Mouse (Mus musculus): Measurements from ENCODE around the gene Eif2b2. TPM values are rescaled to one million over a fixed set of nuclear protein-coding genes. Genes with fewer than 3 reads are reported as not detected.
A peak's percentile ranks its signal among the peaks of the same experiment; 100 is the strongest.

The Eif2b2 gene
- polyA plus RNA-seq, 1 experiment from 2014 or later = 31.8 TPM

DNA sequence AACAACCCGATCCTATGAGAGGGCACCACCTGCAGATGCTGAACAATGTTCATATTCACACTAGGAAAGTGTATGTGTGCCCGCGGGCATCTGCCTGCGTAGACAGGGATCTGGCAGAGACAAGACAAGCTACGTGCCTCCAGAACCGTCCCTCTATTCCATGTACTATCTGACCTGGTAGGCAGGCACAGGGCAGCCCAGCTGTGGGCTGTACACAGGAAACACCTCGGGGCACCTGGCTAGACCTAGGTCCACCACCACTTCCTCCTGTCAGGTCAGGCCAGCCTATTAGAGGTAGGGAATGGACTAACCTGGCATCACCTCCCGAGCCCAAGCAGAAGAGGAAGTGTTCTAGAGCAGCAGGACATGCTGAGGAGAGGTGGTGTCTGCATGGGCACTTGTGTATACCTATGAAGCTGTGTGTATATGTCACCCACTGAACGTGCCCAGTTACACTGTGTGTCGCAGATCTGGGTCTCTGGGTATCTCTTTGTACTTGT lies 41.5 kb upstream of the Eif2b2 start, which contains the start of gene Pgf:
Gene Pgf (minus strand): TSS at position 51 of the 500 bp plus-strand sequence.
- H3K9me3 ChIP-seq (replicated peaks; ENCODE audit: control insufficient read depth, low read length) = no peaks in the 10 kb centered on the region
- H3K36me3 ChIP-seq (ENCODE audit: control insufficient read depth, insufficient read depth) = no peaks in the 10 kb centered on the region
- 54% methylated on average over 10 of the region's 10 CpGs for WGBS (ENCODE audit: insufficient replicate concordance)
- H3K27me3 ChIP-seq (ENCODE audit: control insufficient read depth, insufficient read depth, low read depth, low read length) = peaks cover 9% of the 10 kb centered on the region
- no peak for ATAC-seq (ENCODE audit: low read depth)
- H3K9ac ChIP-seq (ENCODE audit: low read depth, low read length) = 0 out of 2 replicates have a peak within 1 kb of the TSS, but pooled peaks have one; percentile 23
- H3K4me3 ChIP-seq (ENCODE audit: low read depth, low read length) = peak within 1 kb of the TSS; percentile 40
- H3K4me1 ChIP-seq (ENCODE audit: control insufficient read depth, low read depth, low read length) = peaks cover 7% of the 10 kb centered on the region
- no peak within 1 kb of the TSS for H3K27ac ChIP-seq (ENCODE audit: low read length)
- H3K4me2 ChIP-seq (ENCODE audit: low read depth, low read length) = peak within 1 kb of the TSS; percentile 63

- H3K27me3 ChIP-seq (ENCODE audit: control insufficient read depth, insufficient read depth, low read depth, low read length) = peaks cover 9% of the 10 kb centered on the region
These were observed 41.0 kb upstream of the Eif2b2 start for GRCm38 (mm10) chr12:85178294-85178693.

DNA sequence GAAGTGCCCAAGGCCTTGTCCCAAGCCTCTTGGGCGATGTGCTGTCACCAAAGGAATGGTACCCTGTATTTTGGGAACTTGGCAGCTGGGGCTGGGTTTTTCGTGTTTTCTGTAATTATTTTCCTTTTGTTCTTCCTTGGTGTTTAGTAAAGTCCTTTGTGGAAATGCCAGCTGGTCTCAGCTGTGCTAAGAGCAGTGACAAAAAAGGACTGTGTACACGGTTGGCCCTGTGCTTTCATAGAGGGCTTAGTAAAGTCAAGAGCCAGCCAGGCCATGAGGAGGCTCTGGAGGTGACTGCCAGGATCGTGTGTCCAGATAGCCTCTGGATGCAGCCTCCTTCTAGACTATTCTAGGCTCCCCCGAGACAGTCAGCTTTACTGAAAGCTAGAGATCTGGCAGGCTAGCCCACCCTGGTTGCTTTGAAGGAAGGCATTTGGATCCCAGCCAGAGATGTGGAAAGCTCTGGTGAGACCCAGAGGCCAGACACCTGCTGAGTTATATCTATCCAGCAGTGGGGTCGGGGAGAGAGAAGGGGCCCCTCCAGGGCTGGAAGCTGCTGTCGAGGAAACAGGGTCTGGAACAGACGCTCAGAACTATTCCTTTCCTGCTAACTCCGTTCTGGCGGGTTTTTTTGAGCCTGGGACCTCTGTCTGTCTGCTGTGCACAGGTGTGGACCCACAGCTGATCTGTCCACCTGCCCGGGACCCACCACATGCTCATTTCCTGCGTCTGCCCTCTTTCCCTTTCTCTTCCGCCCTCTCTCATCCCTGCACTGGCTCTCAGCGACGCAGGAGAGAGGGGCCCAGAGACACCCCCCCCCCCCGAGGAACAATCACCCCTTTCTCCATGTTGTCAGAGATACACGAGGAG lies 37.6 kb upstream of the Eif2b2 start:
- H3K4me3 ChIP-seq (ENCODE audit: low read depth, low read length) = no peak overlapping the region
- WGBS (ENCODE audit: insufficient replicate concordance) = 37% methylated on average over 17 of the region's 17 CpGs
- H3K9ac ChIP-seq (ENCODE audit: low read depth, low read length) = no peak overlapping the region
- H3K36me3 ChIP-seq (ENCODE audit: control insufficient read depth, insufficient read depth) = no peaks in the 10 kb centered on the region
- no peak for ATAC-seq (ENCODE audit: low read depth)
- no peaks in the 10 kb centered on the region for H3K9me3 ChIP-seq (replicated peaks; ENCODE audit: control insufficient read depth, low read length)
- no peak overlapping the region for H3K4me2 ChIP-seq (ENCODE audit: low read depth, low read length)
- H3K27ac ChIP-seq (ENCODE audit: low read length) = no peak overlapping the region
- H3K27me3 ChIP-seq (ENCODE audit: control insufficient read depth, insufficient read depth, low read depth, low read length) = peaks cover 3% of the 10 kb centered on the region
- peaks cover 7% of the 10 kb centered on the region for H3K4me1 ChIP-seq (ENCODE audit: control insufficient read depth, low read depth, low read length)

More at GRCm38 (mm10) chr12:85178294-85178693, 41.0 kb upstream of the Eif2b2 start:
- 62% methylated on average over 2 of the region's 2 CpGs for WGBS (ENCODE audit: insufficient replicate concordance)
- no peaks in the 10 kb centered on the region for H3K36me3 ChIP-seq (ENCODE audit: control insufficient read depth, insufficient read depth)
- H3K4me3 ChIP-seq (ENCODE audit: low read depth, low read length) = no peak overlapping the region
- H3K9ac ChIP-seq (ENCODE audit: low read depth, low read length) = no peak overlapping the region
- H3K4me2 ChIP-seq (ENCODE audit: low read depth, low read length) = no peak overlapping the region
- no peaks in the 10 kb centered on the region for H3K9me3 ChIP-seq (replicated peaks; ENCODE audit: control insufficient read depth, low read length)
- H3K27ac ChIP-seq (ENCODE audit: low read length) = no peak overlapping the region
- ATAC-seq (ENCODE audit: low read depth) = no peak
- peaks cover 7% of the 10 kb centered on the region for H3K4me1 ChIP-seq (ENCODE audit: control insufficient read depth, low read depth, low read length)

DNA sequence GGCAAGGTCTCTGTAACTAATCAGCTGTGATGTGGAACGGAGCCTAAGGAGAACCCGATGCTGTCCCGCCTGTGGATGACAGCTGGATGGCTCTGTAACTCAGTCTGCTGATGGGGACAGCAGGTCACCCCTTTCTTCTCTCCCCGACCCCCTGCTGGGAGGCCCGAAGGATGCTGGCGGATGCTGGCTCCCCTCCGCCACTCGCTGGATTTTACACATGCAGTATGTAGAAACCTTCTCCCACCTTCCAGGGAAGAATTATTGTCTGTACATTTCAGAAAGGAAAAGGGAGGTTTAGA lies 37.0 kb upstream of the Eif2b2 start:
- no peaks in the 10 kb centered on the region for H3K9me3 ChIP-seq (replicated peaks; ENCODE audit: control insufficient read depth, low read length)
- no peak overlapping the region for H3K27ac ChIP-seq (ENCODE audit: low read length)
- H3K9ac ChIP-seq (ENCODE audit: low read depth, low read length) = no peak overlapping the region
- ATAC-seq (ENCODE audit: low read depth) = no peak
- no peak overlapping the region for H3K4me2 ChIP-seq (ENCODE audit: low read depth, low read length)
- H3K4me3 ChIP-seq (ENCODE audit: low read depth, low read length) = no peak overlapping the region
- peaks cover 2% of the 10 kb centered on the region for H3K4me1 ChIP-seq (ENCODE audit: control insufficient read depth, low read depth, low read length)
- no peaks in the 10 kb centered on the region for H3K36me3 ChIP-seq (ENCODE audit: control insufficient read depth, insufficient read depth)
- H3K27me3 ChIP-seq (ENCODE audit: control insufficient read depth, insufficient read depth, low read depth, low read length) = peaks cover 3% of the 10 kb centered on the region; the same call in 1 of the 2 replicates
- WGBS (ENCODE audit: insufficient replicate concordance) = 32% methylated on average over 8 of the region's 8 CpGs

GRCm38 (mm10) chr12:85182898-85183297 lies 36.4 kb upstream of the Eif2b2 start:
- H3K9me3 ChIP-seq (replicated peaks; ENCODE audit: control insufficient read depth, low read length) = no peaks in the 10 kb centered on the region
- WGBS (ENCODE audit: insufficient replicate concordance) = 42% methylated on average over 5 of the region's 5 CpGs
- no peak overlapping the region for H3K4me3 ChIP-seq (ENCODE audit: low read depth, low read length)
- H3K27ac ChIP-seq (ENCODE audit: low read length) = no peak overlapping the region
- H3K4me2 ChIP-seq (ENCODE audit: low read depth, low read length) = no peak overlapping the region
- no peaks in the 10 kb centered on the region for H3K4me1 ChIP-seq (ENCODE audit: control insufficient read depth, low read depth, low read length)
- H3K9ac ChIP-seq (ENCODE audit: low read depth, low read length) = no peak overlapping the region
- no peak for ATAC-seq (ENCODE audit: low read depth)
- no peaks in the 10 kb centered on the region for H3K36me3 ChIP-seq (ENCODE audit: control insufficient read depth, insufficient read depth)
- H3K27me3 ChIP-seq (ENCODE audit: control insufficient read depth, insufficient read depth, low read depth, low read length) = peaks cover 3% of the 10 kb centered on the region; the same call in 1 of the 2 replicates

GRCm38 (mm10) chr12:85184118-85184517 lies 35.2 kb upstream of the Eif2b2 start:
- no peaks in the 10 kb centered on the region for H3K36me3 ChIP-seq (ENCODE audit: control insufficient read depth, insufficient read depth)
- no peaks in the 10 kb centered on the region for H3K4me1 ChIP-seq (ENCODE audit: control insufficient read depth, low read depth, low read length)
- no peak overlapping the region for H3K27ac ChIP-seq (ENCODE audit: low read length)
- no peaks in the 10 kb centered on the region for H3K9me3 ChIP-seq (replicated peaks; ENCODE audit: control insufficient read depth, low read length)
- no peak overlapping the region for H3K4me2 ChIP-seq (ENCODE audit: low read depth, low read length)
- peaks cover 3% of the 10 kb centered on the region; the same call in 1 of the 2 replicates for H3K27me3 ChIP-seq (ENCODE audit: control insufficient read depth, insufficient read depth, low read depth, low read length)
- H3K4me3 ChIP-seq (ENCODE audit: low read depth, low read length) = no peak overlapping the region
- no peak for ATAC-seq (ENCODE audit: low read depth)
- 60% methylated on average over 5 of the region's 5 CpGs for WGBS (ENCODE audit: insufficient replicate concordance)
- H3K9ac ChIP-seq (ENCODE audit: low read depth, low read length) = no peak overlapping the region

- no peak overlapping the region for H3K4me3 ChIP-seq (ENCODE audit: low read depth, low read length)
- H3K4me2 ChIP-seq (ENCODE audit: low read depth, low read length) = no peak overlapping the region
- H3K27me3 ChIP-seq (ENCODE audit: control insufficient read depth, insufficient read depth, low read depth, low read length) = peaks cover 3% of the 10 kb centered on the region; the same call in 1 of the 2 replicates
- no peaks in the 10 kb centered on the region for H3K9me3 ChIP-seq (replicated peaks; ENCODE audit: control insufficient read depth, low read length)
- H3K4me1 ChIP-seq (ENCODE audit: control insufficient read depth, low read depth, low read length) = no peaks in the 10 kb centered on the region
- no peak overlapping the region for H3K9ac ChIP-seq (ENCODE audit: low read depth, low read length)
- WGBS (ENCODE audit: insufficient replicate concordance) = 53% methylated on average over 8 of the region's 8 CpGs
- H3K27ac ChIP-seq (ENCODE audit: low read length) = no peak overlapping the region
- no peaks in the 10 kb centered on the region for H3K36me3 ChIP-seq (ENCODE audit: control insufficient read depth, insufficient read depth)
- no peak for ATAC-seq (ENCODE audit: low read depth)
These were observed 33.5 kb upstream of the Eif2b2 start for GRCm38 (mm10) chr12:85185810-85186209.

DNA sequence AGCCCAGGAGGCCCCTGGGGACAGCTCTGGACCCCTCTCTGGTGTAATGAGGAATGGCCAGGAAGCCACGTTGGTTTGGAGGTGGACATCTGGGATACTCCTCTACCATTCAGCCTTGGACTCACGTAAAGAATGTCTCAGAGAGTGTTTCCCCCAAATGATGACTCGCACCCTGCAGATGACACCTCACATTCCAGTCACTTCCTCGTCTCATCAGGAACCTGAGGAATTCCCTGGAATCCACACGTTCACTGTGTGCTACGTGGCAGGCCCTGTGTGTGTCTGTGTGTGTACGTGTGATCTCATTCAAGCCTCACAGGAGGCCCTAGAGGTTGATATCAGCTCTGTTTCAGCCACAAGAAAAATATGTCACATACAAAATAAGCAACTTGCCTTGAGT lies 32.9 kb upstream of the Eif2b2 start:
- Histone ChIP-seq H3K4me2 (ENCODE audit: low read depth, low read length) (no peak overlapping the region), H3K4me1 (ENCODE audit: control insufficient read depth, low read depth, low read length) (no peaks in the 10 kb centered on the region), H3K4me3 (ENCODE audit: low read depth, low read length) (no peak overlapping the region), H3K27ac (ENCODE audit: low read length) (no peak overlapping the region), H3K27me3 (ENCODE audit: control insufficient read depth, insufficient read depth, low read depth, low read length) (peaks cover 3% of the 10 kb centered on the region; the same call in 1 of the 2 replicates), H3K9me3 (replicated peaks; ENCODE audit: control insufficient read depth, low read length) (no peaks in the 10 kb centered on the region), H3K9ac (ENCODE audit: low read depth, low read length) (no peak overlapping the region), H3K36me3 (ENCODE audit: control insufficient read depth, insufficient read depth) (no peaks in the 10 kb centered on the region)
- WGBS (ENCODE audit: insufficient replicate concordance) = 50% methylated on average over 7 of the region's 7 CpGs
- ATAC-seq (ENCODE audit: low read depth) = no peak

DNA sequence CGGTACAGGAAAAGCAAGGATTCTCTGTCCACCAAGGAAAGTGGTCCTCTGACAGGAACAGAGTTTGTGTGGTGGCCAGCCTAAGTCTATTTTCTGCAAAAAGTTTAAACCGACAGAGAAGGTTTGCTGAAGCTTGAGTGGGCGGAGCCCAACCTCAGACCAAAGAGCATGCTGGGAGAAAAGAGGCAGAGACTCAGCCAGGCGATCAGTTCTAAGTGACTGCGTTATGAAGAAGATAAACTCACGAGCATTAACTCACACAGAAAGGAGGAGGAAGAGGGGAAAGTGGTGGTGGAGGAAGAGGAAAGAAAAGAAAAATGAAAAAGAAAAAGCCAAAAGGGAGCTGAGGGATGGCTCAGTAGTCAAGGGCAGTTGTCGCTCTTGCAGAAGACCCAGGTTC lies 29.0 kb upstream of the Eif2b2 start:
- H3K4me1 ChIP-seq (ENCODE audit: control insufficient read depth, low read depth, low read length) = no peaks in the 10 kb centered on the region
- H3K36me3 ChIP-seq (ENCODE audit: control insufficient read depth, insufficient read depth) = no peaks in the 10 kb centered on the region
- 61% methylated on average over 7 of the region's 7 CpGs for WGBS (ENCODE audit: insufficient replicate concordance)
- no peak for ATAC-seq (ENCODE audit: low read depth)
- H3K9ac ChIP-seq (ENCODE audit: low read depth, low read length) = no peak overlapping the region
- no peak overlapping the region for H3K4me2 ChIP-seq (ENCODE audit: low read depth, low read length)
- H3K4me3 ChIP-seq (ENCODE audit: low read depth, low read length) = no peak overlapping the region
- H3K27me3 ChIP-seq (ENCODE audit: control insufficient read depth, insufficient read depth, low read depth, low read length) = no peaks in the 10 kb centered on the region
- no peak overlapping the region for H3K27ac ChIP-seq (ENCODE audit: low read length)
- H3K9me3 ChIP-seq (replicated peaks; ENCODE audit: control insufficient read depth, low read length) = no peaks in the 10 kb centered on the region

All from liver, embryonic 16.5 days (tissue).